Mouse (Mus musculus) CH12.LX (cell line): ENCODE measurements around the gene 2810006K23Rik.
A peak's percentile ranks its signal among the peaks of the same experiment; 100 is the strongest.

ENCODE experiments used
- CTCF ChIP-seq, 2 experiments: IDR thresholded peaks in 1 of 2; conservative IDR thresholded peaks in 1 of 2; 2 replicates each; pipeline ENCODE4 v1.5.1; 2011 to 2012; ENCODE audit warnings: low read depth in 2 of 2, low read length in 2 of 2, improper control_type of control experiment in 1 of 2, inconsistent platforms in 1 of 2, mild to moderate bottlenecking in 1 of 2, moderate library complexity in 1 of 2
- EP300 ChIP-seq: IDR thresholded peaks from 2 replicates; pipeline ENCODE4 v1.6.1; 2011; ENCODE audit warnings: low read length, improper control_type of control experiment
- GABPA ChIP-seq: IDR thresholded peaks from 2 replicates; pipeline ENCODE4 v1.6.1; 2012; ENCODE audit warnings: low read depth, low read length, improper control_type of control experiment, inconsistent platforms; ENCODE audit not compliant: insufficient replicate concordance
- NRF1 ChIP-seq: IDR thresholded peaks from 2 replicates; pipeline ENCODE4 v1.6.1; 2014; ENCODE audit warnings: low read depth, mild to moderate bottlenecking, inconsistent platforms, low read length, improper control_type of control experiment, moderate library complexity
- SMC3 ChIP-seq: IDR thresholded peaks from 2 replicates; pipeline ENCODE4 v1.6.1; 2011; ENCODE audit warnings: low read depth, low read length, improper control_type of control experiment
- USF1 ChIP-seq: IDR thresholded peaks from 2 replicates; pipeline ENCODE4 v1.6.1; 2014; ENCODE audit warnings: low read depth, mild to moderate bottlenecking, inconsistent platforms, low read length, improper control_type of control experiment
- USF2 ChIP-seq: conservative IDR thresholded peaks from 2 replicates; pipeline ENCODE4 v1.6.1; 2011; ENCODE audit warnings: low read depth, low read length, improper control_type of control experiment

DNA sequence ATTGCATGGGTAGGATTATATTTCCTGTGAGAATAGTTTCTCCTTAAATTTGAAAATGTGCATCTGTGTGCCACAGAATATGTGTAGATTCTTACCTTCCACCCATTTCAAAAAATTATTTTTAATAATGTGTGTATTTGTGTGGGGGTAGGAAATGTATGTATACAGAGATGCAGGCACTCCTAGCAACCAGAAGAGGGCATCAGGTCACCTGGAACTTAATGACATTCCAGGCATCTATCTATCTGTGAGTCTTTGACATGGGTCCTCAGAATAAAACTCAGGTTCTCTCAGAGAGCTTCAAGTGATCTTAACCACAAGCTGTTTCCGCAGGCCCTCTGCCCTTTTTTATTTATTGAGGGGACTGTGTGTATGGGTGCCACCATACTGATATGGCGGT lies 31.8 kb downstream of the 2810006K23Rik start:
- TF ChIP-seq EP300 = no peak
- TF ChIP-seq GABPA = no peak
- TF ChIP-seq CTCF (conservative IDR thresholded peaks at IDR 0.05 in 1 of 2, IDR thresholded peaks at IDR 0.05 in 1 of 2; ENCODE audit: low read depth in 2 of 2, low read length in 2 of 2) = peak in 1 of 2 experiments; percentile 68; a peak in 3 of 4 replicates
- TF ChIP-seq USF1 = no peak
- TF ChIP-seq SMC3 = peak; percentile 52
- TF ChIP-seq USF2 = no peak
- TF ChIP-seq NRF1 = no peak
